Mouse (Mus musculus): ENCODE results near the gene Slc8a2.

Slc8a2 gene

DNA sequence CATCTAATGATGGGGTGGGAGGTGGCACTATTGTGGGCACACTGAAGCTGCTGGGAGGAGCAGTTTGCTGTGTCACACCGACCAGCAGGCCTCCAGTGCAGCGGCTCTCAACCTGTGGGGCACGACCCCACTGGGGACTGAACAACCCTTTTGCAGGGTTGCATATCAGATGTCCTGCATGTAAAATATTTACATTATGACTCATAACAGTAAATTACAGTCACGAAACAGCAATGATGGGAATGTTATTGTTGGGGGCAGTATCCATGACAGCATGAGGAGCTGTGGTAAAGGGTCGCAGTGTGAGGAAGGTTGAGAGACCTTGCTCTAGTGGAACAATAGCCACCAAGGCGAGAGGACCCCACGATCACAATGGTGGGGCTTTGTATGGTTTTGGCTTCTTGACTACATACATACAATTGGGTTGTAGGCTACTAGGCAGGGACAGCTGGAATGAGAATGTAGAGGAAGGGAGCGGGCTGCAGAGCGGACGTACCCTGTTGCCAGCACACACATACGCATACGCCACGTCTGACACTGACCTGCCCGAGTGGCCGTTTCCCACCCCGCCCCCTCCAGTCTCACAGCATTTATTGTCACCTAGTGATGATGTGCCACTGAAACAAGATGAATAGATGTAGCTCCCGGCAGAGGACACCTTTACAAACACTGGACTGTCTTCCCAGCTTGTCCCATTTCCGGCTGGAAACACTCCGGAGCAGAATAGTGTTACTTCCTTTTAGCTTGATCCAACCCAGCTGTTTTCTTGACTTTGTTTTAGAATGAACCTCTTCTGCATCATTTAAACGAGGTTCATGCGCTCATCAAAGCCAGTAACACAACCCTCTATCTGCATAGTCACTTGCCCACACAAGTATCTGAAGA is 79.4 kb downstream of the Slc8a2 start:
- CTCF ChIA-PET = no interaction called here
- POLR2A ChIA-PET = interaction anchor here in 2 of 4 experiments (0.6 to 1.0 kb wide), 2 partner anchors 12 to 725 kb away, joined by 3 to 4 read pairs; no protein-coding TSS in a partner anchor
